Mouse (Mus musculus): ENCODE measurements around the gene Rev1. TPM values are rescaled to one million over a fixed set of nuclear protein-coding genes. Genes with fewer than 3 reads are reported as not detected.
"Not testable (repeated sequence)": the region's sequence is repeated elsewhere in the genome, so short reads cannot be mapped to it uniquely, and the experiment has no call there.

Rev1 gene
- polyA plus RNA-seq, 1 experiment from 2014 or later: 27.7 TPM

DNA sequence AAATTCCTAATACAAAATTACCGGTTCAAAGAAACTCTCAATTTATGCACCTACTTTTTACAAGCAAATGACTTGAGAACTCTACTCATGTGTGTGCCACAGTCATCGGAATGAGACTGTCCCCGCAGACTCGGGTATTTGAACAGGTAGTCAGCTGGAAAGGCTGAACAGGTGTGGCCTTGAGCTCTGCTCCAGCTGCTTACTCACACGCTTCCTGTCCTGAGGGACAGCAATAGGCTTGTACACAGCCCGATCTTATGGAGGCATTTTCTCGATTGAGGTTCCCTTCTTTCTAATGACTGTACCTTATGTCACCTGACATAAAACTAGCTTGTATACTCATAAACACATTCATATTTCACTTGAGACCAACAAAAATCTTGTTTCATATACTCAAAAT is 19.8 kb downstream of the Rev1 start:
- DNase-seq (ENCODE audit: low spot score) (no peak), ATAC-seq (ENCODE audit: low read depth) (no peak)
- Histone ChIP-seq H3K4me2 (ENCODE audit: low read depth, low read length) (no peak overlapping the region), H3K9me3 (ENCODE audit: control insufficient read depth, low read length) (no peaks in the 10 kb centered on the region), H3K4me1 (ENCODE audit: control insufficient read depth, insufficient read depth, low read length) (no peaks in the 10 kb centered on the region), H3K9ac (ENCODE audit: low read depth, low read length) (no peak overlapping the region), H3K27ac (replicated peaks; ENCODE audit: low read depth, low read length) (no peak overlapping the region), H3K27me3 (replicated peaks; ENCODE audit: control insufficient read depth, insufficient read depth, low read length) (no peaks in the 10 kb centered on the region), H3K4me3 (ENCODE audit: low read depth, low read length) (no peak overlapping the region), H3K36me3 (ENCODE audit: control insufficient read depth, insufficient read depth, low read length) (peaks cover 8% of the 10 kb centered on the region; the same call in 1 of the 2 replicates)
- WGBS: 88% methylated on average over 7 of the region's 7 CpGs

DNA sequence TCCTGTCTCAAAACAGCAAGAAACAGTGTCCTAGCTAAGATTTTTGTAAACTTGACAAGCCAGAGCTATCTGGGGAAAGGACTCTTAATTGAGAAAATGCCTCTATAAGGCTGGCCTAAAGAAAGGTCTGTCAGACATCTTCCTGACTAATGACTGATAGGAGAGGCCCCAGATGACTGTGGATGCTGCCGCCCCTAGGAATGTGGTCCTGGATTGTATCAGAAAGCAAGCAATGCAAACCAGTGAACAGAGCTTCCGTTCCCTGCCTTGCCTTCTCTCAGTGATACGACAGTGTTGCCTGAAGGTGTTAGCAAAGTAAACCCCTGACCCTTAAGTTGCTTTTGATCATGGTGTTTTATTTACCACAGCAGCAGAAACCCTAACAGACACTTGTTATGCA is 25.8 kb downstream of the Rev1 start:
- Histone ChIP-seq H3K4me3 (ENCODE audit: low read depth, low read length) (no peak overlapping the region), H3K4me2 (ENCODE audit: low read depth, low read length) (no peak overlapping the region), H3K36me3 (ENCODE audit: control insufficient read depth, insufficient read depth, low read length) (peaks cover 25% of the 10 kb centered on the region), H3K9ac (ENCODE audit: low read depth, low read length) (no peak overlapping the region), H3K27ac (replicated peaks; ENCODE audit: low read depth, low read length) (no peak overlapping the region), H3K4me1 (ENCODE audit: control insufficient read depth, insufficient read depth, low read length) (no peaks in the 10 kb centered on the region), H3K27me3 (replicated peaks; ENCODE audit: control insufficient read depth, insufficient read depth, low read length) (no peaks in the 10 kb centered on the region), H3K9me3 (ENCODE audit: control insufficient read depth, low read length) (no peaks in the 10 kb centered on the region)
- DNase-seq (ENCODE audit: low spot score): no peak
- no peak for ATAC-seq (ENCODE audit: low read depth)
- 49% methylated on average over 3 of the region's 3 CpGs for WGBS

DNA sequence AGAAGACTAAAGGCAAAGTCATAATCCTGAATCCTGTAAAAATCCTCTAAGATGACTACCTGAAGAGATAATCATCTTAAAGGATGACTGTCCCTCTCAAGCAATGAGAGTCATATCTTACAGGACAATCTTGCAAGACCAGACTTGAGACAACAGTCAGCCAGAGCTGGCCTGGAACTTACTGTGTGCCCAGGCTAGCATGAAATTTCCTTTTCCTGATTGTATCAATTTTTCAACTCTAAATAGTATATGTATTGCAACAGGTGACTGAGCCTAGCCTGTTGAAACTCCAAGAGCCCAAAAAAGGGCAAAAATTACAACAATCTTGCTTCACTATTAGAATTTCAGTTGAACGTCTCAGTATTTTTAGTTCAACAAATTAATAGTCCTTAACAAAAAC is 26.4 kb downstream of the Rev1 start:
- ATAC-seq (ENCODE audit: low read depth): no peak

DNA sequence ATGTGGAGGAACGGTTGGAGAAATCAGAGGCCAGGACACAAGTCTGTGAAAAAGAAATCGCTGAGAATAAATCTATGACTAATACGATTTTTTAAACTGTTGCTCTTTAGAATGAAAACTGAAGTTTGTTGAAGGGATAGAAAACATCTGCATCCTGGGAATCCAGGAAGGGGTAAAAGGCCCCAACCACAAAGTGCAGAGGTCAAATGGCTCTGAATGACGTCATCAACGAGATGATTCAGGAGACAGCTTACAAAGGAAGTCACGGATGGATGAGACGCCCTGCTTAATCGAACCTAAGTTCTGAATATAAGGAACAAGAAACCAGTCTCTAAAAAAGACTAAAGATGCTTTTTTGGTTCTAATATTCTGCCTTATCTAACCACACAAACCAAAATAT is 48.3 kb downstream of the Rev1 start:
- H3K27ac ChIP-seq (replicated peaks; ENCODE audit: low read depth, low read length): no peak overlapping the region
- no peaks in the 10 kb centered on the region for H3K27me3 ChIP-seq (replicated peaks; ENCODE audit: control insufficient read depth, insufficient read depth, low read length)
- no peak for DNase-seq (ENCODE audit: low spot score)
- H3K4me3 ChIP-seq (ENCODE audit: low read depth, low read length): no peak overlapping the region
- no peaks in the 10 kb centered on the region for H3K4me1 ChIP-seq (ENCODE audit: control insufficient read depth, insufficient read depth, low read length)
- 65% methylated on average over 8 of the region's 8 CpGs for WGBS
- H3K36me3 ChIP-seq (ENCODE audit: control insufficient read depth, insufficient read depth, low read length): peaks cover 61% of the 10 kb centered on the region
- H3K4me2 ChIP-seq (ENCODE audit: low read depth, low read length): no peak overlapping the region
- no peaks in the 10 kb centered on the region for H3K9me3 ChIP-seq (ENCODE audit: control insufficient read depth, low read length)
- ATAC-seq (ENCODE audit: low read depth): no peak
- H3K9ac ChIP-seq (ENCODE audit: low read depth, low read length): no peak overlapping the region

More for the DNA sequence above, 26.4 kb downstream of the Rev1 start:
- Histone ChIP-seq H3K36me3 (ENCODE audit: control insufficient read depth, insufficient read depth, low read length) (peaks cover 29% of the 10 kb centered on the region), H3K4me1 (ENCODE audit: control insufficient read depth, insufficient read depth, low read length) (no peaks in the 10 kb centered on the region), H3K9me3 (ENCODE audit: control insufficient read depth, low read length) (no peaks in the 10 kb centered on the region), H3K4me2 (ENCODE audit: low read depth, low read length) (no peak overlapping the region), H3K27me3 (replicated peaks; ENCODE audit: control insufficient read depth, insufficient read depth, low read length) (no peaks in the 10 kb centered on the region), H3K9ac (ENCODE audit: low read depth, low read length) (no peak overlapping the region), H3K4me3 (ENCODE audit: low read depth, low read length) (no peak overlapping the region), H3K27ac (replicated peaks; ENCODE audit: low read depth, low read length) (no peak overlapping the region)
- no peak for DNase-seq (ENCODE audit: low spot score)
- WGBS: 71% methylated on average over 1 of the region's 1 CpGs

DNA sequence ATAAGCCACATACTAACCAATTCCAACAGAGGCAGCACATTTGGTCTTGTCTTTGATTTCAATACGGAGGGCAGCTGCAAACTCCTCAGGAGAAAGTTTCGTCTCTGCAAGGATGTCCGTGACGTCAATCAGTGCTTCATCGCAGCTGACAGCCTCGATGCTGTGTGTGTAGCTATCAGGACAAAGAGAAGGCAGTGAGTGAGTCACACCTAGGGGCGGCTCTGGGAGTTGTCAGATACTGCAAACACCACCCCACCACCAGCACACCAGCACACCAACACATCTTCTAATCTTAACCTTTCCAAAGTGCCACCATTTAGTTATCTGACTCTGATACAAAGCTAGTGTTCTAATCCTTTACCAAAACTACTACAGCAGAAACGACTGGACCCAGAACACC is 58.3 kb downstream of the Rev1 start:
- Histone ChIP-seq H3K27ac (replicated peaks; ENCODE audit: low read depth, low read length) (no peak overlapping the region), H3K4me2 (ENCODE audit: low read depth, low read length) (no peak overlapping the region), H3K27me3 (replicated peaks; ENCODE audit: control insufficient read depth, insufficient read depth, low read length) (no peaks in the 10 kb centered on the region), H3K9me3 (ENCODE audit: control insufficient read depth, low read length) (no peaks in the 10 kb centered on the region), H3K36me3 (ENCODE audit: control insufficient read depth, insufficient read depth, low read length) (peaks cover 78% of the 10 kb centered on the region), H3K9ac (ENCODE audit: low read depth, low read length) (no peak overlapping the region), H3K4me3 (ENCODE audit: low read depth, low read length) (no peak overlapping the region), H3K4me1 (ENCODE audit: control insufficient read depth, insufficient read depth, low read length) (no peaks in the 10 kb centered on the region)
- WGBS: 84% methylated on average over 8 of the region's 8 CpGs
- no peak for DNase-seq (ENCODE audit: low spot score)
- ATAC-seq (ENCODE audit: low read depth): no peak

DNA sequence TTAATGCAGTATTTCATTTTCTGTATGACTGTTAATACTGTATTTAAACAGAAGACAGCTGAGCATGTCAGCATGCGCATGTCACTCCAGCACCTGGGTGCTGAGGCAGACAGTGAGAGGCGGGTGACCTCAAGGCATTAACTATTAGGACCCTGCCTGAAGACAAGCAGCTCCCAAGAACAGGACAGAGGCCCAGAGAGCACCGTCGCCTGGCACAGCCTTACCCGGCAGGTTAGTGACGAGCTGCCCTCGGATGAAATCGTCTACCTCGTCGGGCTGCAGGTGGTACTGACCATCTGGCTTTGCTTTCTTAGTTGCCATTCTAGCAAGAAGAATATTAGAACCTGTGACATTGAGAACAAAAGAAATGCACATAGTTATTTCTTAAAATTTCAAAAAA is 62.3 kb downstream of the Rev1 start:
- no peaks in the 10 kb centered on the region for H3K4me1 ChIP-seq (ENCODE audit: control insufficient read depth, insufficient read depth, low read length)
- no peak overlapping the region for H3K27ac ChIP-seq (replicated peaks; ENCODE audit: low read depth, low read length)
- H3K4me3 ChIP-seq (ENCODE audit: low read depth, low read length): no peak overlapping the region
- no peaks in the 10 kb centered on the region for H3K9me3 ChIP-seq (ENCODE audit: control insufficient read depth, low read length)
- DNase-seq (ENCODE audit: low spot score): no peak
- peaks cover 80% of the 10 kb centered on the region for H3K36me3 ChIP-seq (ENCODE audit: control insufficient read depth, insufficient read depth, low read length)
- no peaks in the 10 kb centered on the region for H3K27me3 ChIP-seq (replicated peaks; ENCODE audit: control insufficient read depth, insufficient read depth, low read length)
- H3K4me2 ChIP-seq (ENCODE audit: low read depth, low read length): no peak overlapping the region
- no peak overlapping the region for H3K9ac ChIP-seq (ENCODE audit: low read depth, low read length)
- ATAC-seq (ENCODE audit: low read depth): no peak
- 97% methylated on average over 10 of the region's 10 CpGs for WGBS

DNA sequence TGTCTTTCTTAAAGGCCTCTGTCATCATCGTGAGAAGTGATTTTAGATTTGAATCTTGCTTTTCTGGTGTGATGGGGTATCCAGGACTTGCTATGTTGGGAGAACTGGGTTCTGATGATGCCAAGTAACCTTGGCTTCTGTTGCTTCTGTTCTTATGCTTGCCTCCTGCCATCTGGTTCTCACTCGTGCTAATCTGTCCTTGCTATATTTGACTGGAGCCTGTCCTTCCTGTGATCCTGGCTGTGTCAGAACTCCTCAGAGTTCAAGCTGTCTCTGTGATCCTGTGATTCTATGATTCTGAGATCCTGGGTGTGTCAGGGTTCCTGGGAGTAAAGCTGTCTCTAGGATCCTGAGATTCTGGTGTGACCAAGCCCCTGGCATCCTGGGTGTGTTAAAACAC is 67.4 kb downstream of the Rev1 start:
- H3K9me3 ChIP-seq (ENCODE audit: control insufficient read depth, low read length); ATAC-seq (ENCODE audit: low read depth): not testable (repeated sequence)

DNA sequence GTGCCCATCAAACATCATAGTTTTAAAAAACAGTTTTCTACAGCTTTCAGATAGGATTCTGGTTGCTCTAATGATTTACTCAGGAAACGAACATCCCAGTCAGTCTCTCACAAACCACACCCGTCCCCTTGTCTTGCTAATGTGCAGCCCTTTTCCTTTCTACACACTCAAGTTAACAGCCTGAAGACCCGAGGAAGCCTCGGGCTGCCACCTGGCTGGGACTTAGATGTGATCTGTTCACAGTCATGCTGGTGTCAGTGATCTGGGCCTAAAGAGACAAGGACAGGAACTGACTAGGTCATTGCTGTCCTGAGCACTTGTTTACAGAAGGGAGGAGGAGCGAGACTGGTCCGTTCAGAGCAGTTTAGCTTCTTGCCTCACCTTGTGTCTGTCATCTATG is 71.2 kb downstream of the Rev1 start:
- no peak overlapping the region for H3K4me2 ChIP-seq (ENCODE audit: low read depth, low read length)
- H3K27ac ChIP-seq (replicated peaks; ENCODE audit: low read depth, low read length): no peak overlapping the region
- peaks cover 81% of the 10 kb centered on the region for H3K36me3 ChIP-seq (ENCODE audit: control insufficient read depth, insufficient read depth, low read length)
- H3K9ac ChIP-seq (ENCODE audit: low read depth, low read length): no peak overlapping the region
- H3K4me3 ChIP-seq (ENCODE audit: low read depth, low read length): no peak overlapping the region
- 89% methylated on average over 6 of the region's 6 CpGs for WGBS
- no peaks in the 10 kb centered on the region for H3K4me1 ChIP-seq (ENCODE audit: control insufficient read depth, insufficient read depth, low read length)
- no peak for ATAC-seq (ENCODE audit: low read depth)
- no peak for DNase-seq (ENCODE audit: low spot score)
- H3K27me3 ChIP-seq (replicated peaks; ENCODE audit: control insufficient read depth, insufficient read depth, low read length): no peaks in the 10 kb centered on the region
- H3K9me3 ChIP-seq (ENCODE audit: control insufficient read depth, low read length): no peaks in the 10 kb centered on the region

More for the DNA sequence above, 67.4 kb downstream of the Rev1 start:
- H3K4me2 ChIP-seq (ENCODE audit: low read depth, low read length); H3K27me3 ChIP-seq (replicated peaks; ENCODE audit: control insufficient read depth, insufficient read depth, low read length); H3K4me1 ChIP-seq (ENCODE audit: control insufficient read depth, insufficient read depth, low read length); H3K9ac ChIP-seq (ENCODE audit: low read depth, low read length); H3K27ac ChIP-seq (replicated peaks; ENCODE audit: low read depth, low read length); H3K4me3 ChIP-seq (ENCODE audit: low read depth, low read length); DNase-seq (ENCODE audit: low spot score): not testable (repeated sequence)
- H3K36me3 ChIP-seq (ENCODE audit: control insufficient read depth, insufficient read depth, low read length): peaks cover 78% of the 10 kb centered on the region
- 91% methylated on average over 2 of the region's 2 CpGs for WGBS

DNA sequence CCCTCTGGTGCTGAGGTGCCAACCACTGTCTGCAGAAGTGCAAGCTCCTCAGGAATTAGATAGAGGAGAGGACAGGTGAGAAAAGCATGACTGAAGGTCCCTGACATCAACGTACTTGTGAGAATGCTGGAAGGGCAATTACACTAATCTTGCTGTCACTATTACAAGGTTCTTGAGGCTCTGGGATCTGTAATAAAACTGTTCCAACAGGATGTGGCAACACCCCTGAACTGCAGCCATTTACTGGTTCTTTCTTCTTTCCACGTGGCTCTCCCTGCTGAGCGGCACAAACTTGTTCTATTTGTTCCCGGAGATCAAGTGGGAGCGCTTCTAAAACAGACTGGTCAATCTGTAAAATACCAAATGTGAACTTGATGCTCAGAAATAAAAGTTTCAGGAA is 74.4 kb downstream of the Rev1 start:
- ATAC-seq (ENCODE audit: low read depth) (no peak), DNase-seq (ENCODE audit: low spot score) (no peak)
- H3K9me3 ChIP-seq (ENCODE audit: control insufficient read depth, low read length): no peaks in the 10 kb centered on the region
- no peaks in the 10 kb centered on the region for H3K27me3 ChIP-seq (replicated peaks; ENCODE audit: control insufficient read depth, insufficient read depth, low read length)
- H3K4me3 ChIP-seq (ENCODE audit: low read depth, low read length): no peak overlapping the region
- no peak overlapping the region for H3K9ac ChIP-seq (ENCODE audit: low read depth, low read length)
- H3K27ac ChIP-seq (replicated peaks; ENCODE audit: low read depth, low read length): no peak overlapping the region
- H3K4me2 ChIP-seq (ENCODE audit: low read depth, low read length): no peak overlapping the region
- peaks cover 89% of the 10 kb centered on the region for H3K36me3 ChIP-seq (ENCODE audit: control insufficient read depth, insufficient read depth, low read length)
- no peaks in the 10 kb centered on the region for H3K4me1 ChIP-seq (ENCODE audit: control insufficient read depth, insufficient read depth, low read length)
- WGBS: 85% methylated on average over 5 of the region's 5 CpGs

Data from embryonic facial prominence, embryonic 14.5 days (tissue).